Mouse (Mus musculus): ENCODE data around the gene Hist1h1c. TPM values are rescaled to one million over a fixed set of nuclear protein-coding genes. Genes with fewer than 3 reads are reported as not detected.
A peak's percentile ranks its signal among the peaks of the same experiment; 100 is the strongest.

Hist1h1c gene
- polyA plus RNA-seq, 1 experiment: 10.8 TPM

DNA sequence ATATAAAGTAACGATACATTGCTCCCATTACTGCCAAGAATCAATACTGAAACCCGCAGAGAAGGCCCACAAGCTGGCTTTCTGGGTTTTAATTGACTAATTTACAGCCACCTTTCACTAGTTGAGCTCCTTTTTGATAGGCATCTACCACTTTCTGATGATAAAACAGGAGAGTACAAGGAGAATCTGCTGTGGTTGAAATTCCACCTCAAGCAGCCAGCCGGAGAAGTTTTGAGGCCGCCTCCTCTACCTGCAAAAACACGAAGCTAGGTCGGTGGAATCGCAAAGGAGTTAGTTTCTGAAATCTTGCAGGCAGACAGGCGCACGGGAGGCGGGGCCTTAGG lies 24.6 kb downstream of the Hist1h1c start:
- Histone ChIP-seq H3K9me3 (replicated peaks; ENCODE audit: control insufficient read depth, insufficient read depth, low read length, poor library complexity, severe bottlenecking) (no peaks in the 10 kb centered on the region), H3K9ac (ENCODE audit: low read depth, poor library complexity, severe bottlenecking) (peak overlapping the region; percentile 87), H3K4me3 (ENCODE audit: low read depth, low read length) (peak overlapping the region; percentile 59), H3K36me3 (ENCODE audit: control insufficient read depth, insufficient read depth, low read length, poor library complexity, severe bottlenecking) (no peaks in the 10 kb centered on the region), H3K4me1 (ENCODE audit: control insufficient read depth, insufficient read depth, low read length) (no peaks in the 10 kb centered on the region), H3K27me3 (ENCODE audit: control insufficient read depth, insufficient read depth, low read length, poor library complexity, severe bottlenecking) (no peaks in the 10 kb centered on the region), H3K27ac (ENCODE audit: insufficient read depth, low read length) (peak overlapping the region; percentile 90)
- TF ChIP-seq EP300 (IDR thresholded peaks at IDR 0.05; ENCODE audit: insufficient read depth, low read depth, low read length) (no peak), POLR2A (IDR thresholded peaks at IDR 0.05; ENCODE audit: insufficient read depth, low read length) (no peak), CTCF (IDR thresholded peaks at IDR 0.05; ENCODE audit: low read depth, low read length) (no peak)

DNA sequence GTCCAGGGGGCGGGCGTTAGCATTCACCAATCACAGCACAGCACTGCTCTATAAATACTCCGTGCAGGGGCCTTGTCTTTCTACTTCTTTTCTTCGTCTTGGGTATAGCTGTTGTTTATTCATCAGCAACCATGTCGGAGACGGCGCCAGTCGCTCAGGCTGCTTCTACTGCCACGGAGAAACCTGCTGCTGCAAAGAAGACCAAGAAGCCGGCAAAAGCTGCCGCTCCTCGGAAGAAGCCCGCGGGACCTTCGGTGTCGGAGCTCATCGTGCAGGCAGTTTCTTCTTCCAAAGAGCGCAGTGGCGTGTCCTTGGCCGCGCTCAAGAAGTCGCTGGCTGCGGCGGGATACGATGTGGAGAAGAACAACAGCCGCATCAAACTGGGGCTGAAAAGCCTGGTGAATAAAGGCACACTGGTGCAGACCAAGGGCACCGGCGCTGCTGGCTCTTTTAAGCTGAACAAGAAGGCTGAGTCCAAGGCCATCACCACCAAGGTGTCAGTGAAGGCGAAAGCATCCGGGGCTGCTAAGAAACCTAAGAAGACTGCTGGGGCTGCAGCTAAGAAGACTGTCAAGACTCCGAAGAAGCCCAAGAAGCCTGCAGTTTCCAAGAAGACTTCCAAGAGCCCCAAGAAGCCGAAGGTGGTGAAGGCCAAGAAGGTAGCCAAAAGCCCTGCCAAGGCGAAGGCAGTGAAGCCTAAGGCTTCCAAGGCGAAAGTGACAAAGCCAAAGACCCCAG lies 25.1 kb downstream of the Hist1h1c start, which contains the start of gene Hist1h1a:
Gene Hist1h1a (plus strand): TSS at position 81 of the 738 bp plus-strand sequence.
- peak within 1 kb of the TSS; percentile 84 for H3K4me3 ChIP-seq (ENCODE audit: low read depth, low read length)
- peak within 1 kb of the TSS; percentile 97 for H3K9ac ChIP-seq (ENCODE audit: low read depth, poor library complexity, severe bottlenecking)
- TF ChIP-seq POLR2A (IDR thresholded peaks at IDR 0.05; ENCODE audit: insufficient read depth, low read length) (peak; percentile 99), CTCF (IDR thresholded peaks at IDR 0.05; ENCODE audit: low read depth, low read length) (no peak), EP300 (IDR thresholded peaks at IDR 0.05; ENCODE audit: insufficient read depth, low read depth, low read length) (no peak)

DNA sequence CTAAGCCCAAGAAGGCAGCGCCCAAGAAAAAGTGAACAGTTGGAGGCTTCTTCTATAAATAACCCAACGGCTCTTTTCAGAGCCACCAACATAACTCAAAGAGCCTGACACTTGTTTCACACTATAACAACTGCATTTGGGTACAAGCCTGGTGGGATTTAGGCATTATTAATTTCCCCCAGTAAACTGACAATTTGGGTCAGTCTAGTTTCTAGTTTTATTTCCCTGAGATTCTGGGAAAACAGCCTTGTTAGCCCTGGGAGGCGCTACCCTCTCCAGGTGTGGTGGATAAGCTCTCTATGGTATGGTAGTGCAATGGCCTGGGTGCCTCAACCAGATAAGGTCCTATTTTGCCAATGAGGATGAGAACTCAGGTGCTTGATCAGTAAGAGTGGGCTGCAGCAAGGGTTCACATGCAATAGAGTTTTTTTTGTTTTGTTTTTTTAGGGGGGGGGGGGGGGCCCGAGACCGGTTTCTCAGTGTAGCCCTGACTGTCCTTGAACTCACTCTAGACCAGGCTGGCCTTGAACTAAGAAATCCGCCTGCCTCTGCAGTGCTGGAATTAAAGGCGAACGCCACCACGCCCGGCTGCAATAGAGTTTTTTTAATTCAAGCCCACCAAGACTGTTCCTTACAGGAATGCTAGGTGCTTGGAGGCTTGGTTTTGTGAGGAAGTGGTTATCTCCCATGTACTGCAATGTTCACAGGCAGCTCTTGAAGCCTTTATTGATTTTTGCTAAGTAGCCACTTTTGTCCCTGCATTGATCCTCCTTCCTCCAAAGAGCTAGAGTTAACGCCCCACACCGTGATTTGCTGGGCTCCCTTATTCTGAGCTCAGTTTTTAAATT lies 25.9 kb downstream of the Hist1h1c start:
- H3K4me1 ChIP-seq (ENCODE audit: control insufficient read depth, insufficient read depth, low read length): no peaks in the 10 kb centered on the region
- no peaks in the 10 kb centered on the region for H3K27me3 ChIP-seq (ENCODE audit: control insufficient read depth, insufficient read depth, low read length, poor library complexity, severe bottlenecking)
- no peaks in the 10 kb centered on the region for H3K36me3 ChIP-seq (ENCODE audit: control insufficient read depth, insufficient read depth, low read length, poor library complexity, severe bottlenecking)
- peak overlapping the region; percentile 97 for H3K9ac ChIP-seq (ENCODE audit: low read depth, poor library complexity, severe bottlenecking)
- TF ChIP-seq EP300 (IDR thresholded peaks at IDR 0.05; ENCODE audit: insufficient read depth, low read depth, low read length) (no peak), POLR2A (IDR thresholded peaks at IDR 0.05; ENCODE audit: insufficient read depth, low read length) (peak; percentile 42), CTCF (IDR thresholded peaks at IDR 0.05; ENCODE audit: low read depth, low read length) (no peak)
- no peaks in the 10 kb centered on the region for H3K9me3 ChIP-seq (replicated peaks; ENCODE audit: control insufficient read depth, insufficient read depth, low read length, poor library complexity, severe bottlenecking)
- H3K27ac ChIP-seq (ENCODE audit: insufficient read depth, low read length): peak overlapping the region; percentile 84
- H3K4me3 ChIP-seq (ENCODE audit: low read depth, low read length): peak overlapping the region; percentile 84

More for the DNA sequence above, 25.1 kb downstream of the Hist1h1c start, which contains the start of gene Hist1h1a:
- no peaks in the 10 kb centered on the region for H3K4me1 ChIP-seq (ENCODE audit: control insufficient read depth, insufficient read depth, low read length)
- H3K27me3 ChIP-seq (ENCODE audit: control insufficient read depth, insufficient read depth, low read length, poor library complexity, severe bottlenecking): no peaks in the 10 kb centered on the region
- H3K27ac ChIP-seq (ENCODE audit: insufficient read depth, low read length): peak within 1 kb of the TSS; percentile 90
- H3K36me3 ChIP-seq (ENCODE audit: control insufficient read depth, insufficient read depth, low read length, poor library complexity, severe bottlenecking): no peaks in the 10 kb centered on the region
- H3K9me3 ChIP-seq (replicated peaks; ENCODE audit: control insufficient read depth, insufficient read depth, low read length, poor library complexity, severe bottlenecking): no peaks in the 10 kb centered on the region

DNA sequence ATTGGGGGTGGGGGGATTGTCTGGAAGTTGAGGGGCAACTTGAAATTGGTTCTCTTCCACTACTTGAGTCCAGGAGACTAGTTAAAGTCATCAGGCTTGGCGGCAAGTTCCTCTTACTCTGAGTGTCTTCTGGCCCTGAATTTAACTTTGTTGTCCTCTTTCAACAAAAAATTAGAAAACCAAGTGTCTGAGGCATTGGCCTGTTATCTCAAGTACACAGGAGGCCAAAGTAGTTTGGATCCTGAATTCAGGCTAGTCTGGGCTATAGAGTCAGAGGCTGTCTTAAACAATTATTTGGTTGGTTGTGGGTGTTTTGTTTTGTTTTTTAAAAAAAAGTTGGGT lies 26.5 kb downstream of the Hist1h1c start:
- Histone ChIP-seq H3K9me3 (replicated peaks; ENCODE audit: control insufficient read depth, insufficient read depth, low read length, poor library complexity, severe bottlenecking) (no peaks in the 10 kb centered on the region), H3K27me3 (ENCODE audit: control insufficient read depth, insufficient read depth, low read length, poor library complexity, severe bottlenecking) (no peaks in the 10 kb centered on the region), H3K9ac (ENCODE audit: low read depth, poor library complexity, severe bottlenecking) (peak overlapping the region; percentile 97), H3K4me1 (ENCODE audit: control insufficient read depth, insufficient read depth, low read length) (no peaks in the 10 kb centered on the region), H3K36me3 (ENCODE audit: control insufficient read depth, insufficient read depth, low read length, poor library complexity, severe bottlenecking) (no peaks in the 10 kb centered on the region), H3K4me3 (ENCODE audit: low read depth, low read length) (no peak overlapping the region), H3K27ac (ENCODE audit: insufficient read depth, low read length) (peak overlapping the region; percentile 84)
- TF ChIP-seq POLR2A (IDR thresholded peaks at IDR 0.05; ENCODE audit: insufficient read depth, low read length) (no peak), EP300 (IDR thresholded peaks at IDR 0.05; ENCODE audit: insufficient read depth, low read depth, low read length) (no peak), CTCF (IDR thresholded peaks at IDR 0.05; ENCODE audit: low read depth, low read length) (no peak)

DNA sequence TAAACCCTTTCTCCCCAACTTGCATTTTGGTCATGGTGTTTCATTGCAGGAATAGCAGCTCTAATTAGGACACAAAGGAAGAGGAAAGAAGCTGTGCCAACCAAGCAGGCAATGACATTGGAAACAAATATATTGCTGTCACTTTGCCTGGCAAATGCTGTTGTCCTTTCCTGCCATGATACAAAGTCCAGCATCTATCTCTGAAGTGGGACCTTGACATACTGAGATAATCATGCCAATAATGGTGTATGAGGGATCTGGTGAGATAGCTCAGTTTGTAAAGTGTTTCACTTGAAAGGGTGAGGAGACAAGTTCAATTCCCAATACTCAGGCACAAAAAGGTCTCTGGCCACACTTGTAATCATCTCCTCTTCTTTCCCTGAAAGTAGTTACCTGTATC lies 28.2 kb downstream of the Hist1h1c start:
- no peak for TF ChIP-seq EP300 (IDR thresholded peaks at IDR 0.05; ENCODE audit: insufficient read depth, low read depth, low read length)
- no peak for TF ChIP-seq POLR2A (IDR thresholded peaks at IDR 0.05; ENCODE audit: insufficient read depth, low read length)
- TF ChIP-seq CTCF (IDR thresholded peaks at IDR 0.05; ENCODE audit: low read depth, low read length): no peak
- Histone ChIP-seq H3K27me3 (ENCODE audit: control insufficient read depth, insufficient read depth, low read length, poor library complexity, severe bottlenecking) (no peaks in the 10 kb centered on the region), H3K4me1 (ENCODE audit: control insufficient read depth, insufficient read depth, low read length) (no peaks in the 10 kb centered on the region), H3K36me3 (ENCODE audit: control insufficient read depth, insufficient read depth, low read length, poor library complexity, severe bottlenecking) (no peaks in the 10 kb centered on the region), H3K9ac (ENCODE audit: low read depth, poor library complexity, severe bottlenecking) (no peak overlapping the region), H3K27ac (ENCODE audit: insufficient read depth, low read length) (no peak overlapping the region), H3K9me3 (replicated peaks; ENCODE audit: control insufficient read depth, insufficient read depth, low read length, poor library complexity, severe bottlenecking) (no peaks in the 10 kb centered on the region), H3K4me3 (ENCODE audit: low read depth, low read length) (no peak overlapping the region)
